Mouse (Mus musculus) E14TG2a.4 (cell line): ENCODE results near the gene Cdk18.
A peak's percentile ranks its signal among the peaks of the same experiment; 100 is the strongest.

Experiments
- H3K27me3 ChIP-seq: 2 replicates; pipeline ENCODE4 v1.6.1; 2014; ENCODE audit warnings: low read length, control low read depth; ENCODE audit not compliant: insufficient read depth
- H3K36me3 ChIP-seq: 2 replicates; pipeline ENCODE4 v1.6.1; 2014; ENCODE audit warnings: low read length, control low read depth; ENCODE audit not compliant: insufficient read depth
- H3K4me1 ChIP-seq: replicated peaks from 2 replicates; pipeline ENCODE4 v1.6.1; 2014; ENCODE audit warnings: low read depth, low read length, control low read depth
- H3K4me3 ChIP-seq: replicated peaks from 2 replicates; pipeline ENCODE4 v1.5.1; 2014; ENCODE audit warnings: mild to moderate bottlenecking, low read length
- H3K9me3 ChIP-seq: 2 replicates; pipeline ENCODE4 v1.6.1; 2014; ENCODE audit warnings: low read length, control low read depth
- CTCF ChIP-seq: conservative IDR thresholded peaks from 2 replicates; pipeline ENCODE4 v1.5.1; 2014; ENCODE audit warnings: low read length
- NANOG ChIP-seq: IDR thresholded peaks from 2 replicates; pipeline ENCODE4 v1.6.1; 2014; ENCODE audit warnings: borderline replicate concordance, low read length, mixed read lengths
- POU5F1 ChIP-seq: IDR thresholded peaks from 2 replicates; pipeline ENCODE4 v1.6.1; 2014; ENCODE audit warnings: low read length, borderline replicate concordance

Gene Cdk18

DNA sequence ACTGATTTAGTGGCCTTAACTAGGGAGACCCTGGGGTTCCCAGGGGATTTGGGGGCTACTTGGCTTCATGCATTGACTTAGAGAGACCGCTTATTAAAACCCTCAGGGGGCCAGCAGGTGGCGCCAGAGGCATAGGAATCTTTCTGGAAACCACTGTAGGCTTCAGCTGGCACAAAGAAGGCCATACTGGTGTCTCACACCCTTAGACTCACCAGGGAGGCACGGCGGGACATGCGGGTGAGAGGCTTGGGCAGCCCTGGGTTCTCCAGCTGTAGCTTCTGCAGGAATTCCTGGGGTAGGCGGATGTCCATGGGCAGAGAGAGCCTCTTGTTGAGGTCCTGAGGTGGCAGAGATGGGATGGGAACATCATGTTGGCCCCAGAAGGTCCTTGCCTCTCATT, 18.2 kb downstream of the Cdk18 start:
- Histone ChIP-seq H3K27me3 (no peaks in the 10 kb centered on the region), H3K4me1 (peaks cover 34% of the 10 kb centered on the region), H3K36me3 (peaks cover 34% of the 10 kb centered on the region), H3K4me3 (peak overlapping the region; percentile 49; the same call in 1 of the 2 replicates), H3K9me3 (no peaks in the 10 kb centered on the region)
- TF ChIP-seq NANOG, result no peak
- TF ChIP-seq CTCF, result peak; percentile 56

GRCm38 (mm10) chr1:132116606-132117005, 22.9 kb downstream of the Cdk18 start:
- Histone ChIP-seq H3K36me3 (peaks cover 59% of the 10 kb centered on the region), H3K27me3 (no peaks in the 10 kb centered on the region), H3K4me3 (no peak overlapping the region), H3K4me1 (peaks cover 55% of the 10 kb centered on the region), H3K9me3 (no peaks in the 10 kb centered on the region)
- peak; percentile 57 for TF ChIP-seq CTCF
- no peak for TF ChIP-seq POU5F1

GRCm38 (mm10) chr1:132113098-132113497, 26.4 kb downstream of the Cdk18 start:
- H3K27me3 ChIP-seq, result no peaks in the 10 kb centered on the region
- H3K4me3 ChIP-seq, result no peak overlapping the region
- peaks cover 60% of the 10 kb centered on the region for H3K4me1 ChIP-seq
- peaks cover 34% of the 10 kb centered on the region for H3K36me3 ChIP-seq
- no peaks in the 10 kb centered on the region for H3K9me3 ChIP-seq
- TF ChIP-seq CTCF (no peak), POU5F1 (no peak), NANOG (no peak)

- Histone ChIP-seq H3K27me3 (no peaks in the 10 kb centered on the region), H3K4me1 (peaks cover 60% of the 10 kb centered on the region), H3K9me3 (no peaks in the 10 kb centered on the region), H3K36me3 (peaks cover 29% of the 10 kb centered on the region), H3K4me3 (no peak overlapping the region)
- no peak for TF ChIP-seq POU5F1
- TF ChIP-seq NANOG, result no peak
- no peak for TF ChIP-seq CTCF
These were observed 27.1 kb downstream of the Cdk18 start for GRCm38 (mm10) chr1:132112426-132112825.

GRCm38 (mm10) chr1:132111411-132111810, 28.1 kb downstream of the Cdk18 start:
- Histone ChIP-seq H3K4me1 (peaks cover 52% of the 10 kb centered on the region), H3K27me3 (peaks cover 2% of the 10 kb centered on the region; the same call in 1 of the 2 replicates), H3K9me3 (no peaks in the 10 kb centered on the region), H3K4me3 (no peak overlapping the region), H3K36me3 (peaks cover 26% of the 10 kb centered on the region)
- no peak for TF ChIP-seq NANOG
- TF ChIP-seq POU5F1, result no peak
- no peak for TF ChIP-seq CTCF

DNA sequence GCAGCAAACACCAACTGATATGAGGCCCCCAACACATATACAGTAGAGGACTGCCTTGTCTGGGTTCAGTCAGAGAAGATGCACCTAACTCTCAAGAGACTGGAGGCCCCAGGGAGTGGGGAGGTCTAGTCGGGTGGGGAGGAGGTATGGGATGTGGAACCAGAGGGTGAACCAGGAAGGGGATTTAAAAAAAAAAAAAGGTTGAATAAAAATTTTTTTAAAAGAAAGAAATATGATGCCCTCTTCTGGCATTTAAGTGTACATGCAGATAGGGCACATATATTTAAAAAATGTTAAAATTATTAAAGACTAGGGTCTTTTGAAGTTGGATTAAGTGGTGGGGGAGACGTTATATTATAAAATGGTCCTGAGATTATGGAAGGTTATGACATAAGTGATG, 30.1 kb downstream of the Cdk18 start:
- no peak overlapping the region for H3K4me3 ChIP-seq
- H3K4me1 ChIP-seq, result peaks cover 35% of the 10 kb centered on the region
- H3K27me3 ChIP-seq, result peaks cover 6% of the 10 kb centered on the region; the same call in 1 of the 2 replicates
- peaks cover 7% of the 10 kb centered on the region for H3K36me3 ChIP-seq
- no peak for TF ChIP-seq POU5F1
- no peak for TF ChIP-seq CTCF
- no peak for TF ChIP-seq NANOG
- H3K9me3 ChIP-seq, result no peaks in the 10 kb centered on the region

- H3K4me1 ChIP-seq, result peaks cover 9% of the 10 kb centered on the region; the same call in 1 of the 2 replicates
- no peaks in the 10 kb centered on the region for H3K36me3 ChIP-seq
- no peak for TF ChIP-seq CTCF
- TF ChIP-seq POU5F1, result no peak
- no peak for TF ChIP-seq NANOG
- H3K4me3 ChIP-seq, result peak overlapping the region; percentile 45; the same call in 1 of the 2 replicates
- peaks cover 14% of the 10 kb centered on the region; the same call in 1 of the 2 replicates for H3K27me3 ChIP-seq
- H3K9me3 ChIP-seq, result no peaks in the 10 kb centered on the region
These were observed 35.1 kb downstream of the Cdk18 start for GRCm38 (mm10) chr1:132104353-132104752.

DNA sequence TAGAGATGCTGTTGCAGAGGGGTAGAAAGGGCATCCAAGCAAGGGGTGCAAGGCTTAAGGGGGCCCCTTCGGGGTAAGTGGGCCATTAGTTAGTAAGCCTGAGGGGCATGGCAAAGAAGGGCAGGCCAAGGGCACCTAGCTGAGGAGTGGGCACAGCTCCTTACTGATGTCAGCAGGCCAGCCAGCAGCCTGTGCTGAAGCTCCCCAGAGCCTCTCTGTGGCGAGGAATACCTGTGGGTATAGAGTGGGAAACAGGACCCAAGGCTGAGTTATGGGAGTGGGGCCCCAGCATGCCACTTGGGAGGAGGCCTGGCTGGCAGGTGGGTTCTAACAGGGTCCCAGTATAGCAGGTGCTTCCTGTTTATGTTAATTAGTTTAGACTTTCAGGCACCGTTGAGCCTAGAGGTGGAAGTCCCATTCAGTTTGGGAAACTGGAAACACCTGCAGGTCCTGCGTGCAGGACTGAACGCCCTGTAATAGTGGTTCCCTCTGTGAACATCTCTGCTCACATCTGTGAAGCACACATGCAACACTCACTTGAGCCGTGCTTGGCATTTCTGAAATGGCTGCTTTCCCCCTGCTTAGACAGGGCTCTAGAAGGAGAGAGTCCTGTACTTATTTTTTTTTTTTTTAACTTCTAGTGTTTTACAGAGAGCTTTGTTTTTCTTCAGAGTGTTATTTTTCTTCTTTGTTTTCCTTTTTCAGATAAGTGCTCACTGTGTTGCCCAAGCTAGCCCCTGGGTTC, 37.4 kb downstream of the Cdk18 start:
- TF ChIP-seq POU5F1 (no peak), NANOG (no peak), CTCF (no peak)
- peaks cover 9% of the 10 kb centered on the region; the same call in 1 of the 2 replicates for H3K4me1 ChIP-seq

DNA sequence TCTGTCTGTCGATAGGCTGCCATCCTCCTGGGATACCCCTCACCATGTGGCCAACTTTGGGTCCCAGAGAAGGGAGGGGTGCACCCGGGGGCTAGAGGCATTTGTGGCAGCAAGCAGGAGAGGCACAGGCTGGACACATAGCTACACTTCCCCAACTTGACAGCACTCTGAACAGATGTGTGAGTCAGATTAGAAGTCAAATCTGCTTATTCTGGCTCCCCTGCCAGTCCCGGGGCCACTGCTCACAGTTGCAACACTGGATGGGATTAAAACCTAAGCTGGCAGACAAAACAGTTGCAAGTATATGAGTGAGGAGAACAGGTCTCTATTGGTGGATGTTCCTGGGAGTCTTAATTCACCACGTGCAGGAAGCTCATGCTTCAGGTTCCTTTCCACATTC, 39.7 kb downstream of the Cdk18 start:
- TF ChIP-seq CTCF, result no peak
- TF ChIP-seq NANOG, result no peak
- no peak for TF ChIP-seq POU5F1
- Histone ChIP-seq H3K4me1 (peaks cover 9% of the 10 kb centered on the region; the same call in 1 of the 2 replicates), H3K9me3 (no peaks in the 10 kb centered on the region), H3K4me3 (no peak overlapping the region), H3K27me3 (peaks cover 12% of the 10 kb centered on the region; the same call in 1 of the 2 replicates), H3K36me3 (no peaks in the 10 kb centered on the region)

More for the DNA sequence above, 37.4 kb downstream of the Cdk18 start:
- Histone ChIP-seq H3K9me3 (no peaks in the 10 kb centered on the region), H3K36me3 (no peaks in the 10 kb centered on the region), H3K27me3 (peaks cover 14% of the 10 kb centered on the region; the same call in 1 of the 2 replicates), H3K4me3 (no peak overlapping the region)
